Mouse (Mus musculus): ENCODE data around the gene Foxc2. TPM values are rescaled to one million over a fixed set of nuclear protein-coding genes. Genes with fewer than 3 reads are reported as not detected.

Foxc2 gene
- polyA plus RNA-seq, 1 experiment: 1.3 TPM

- no peaks in the 10 kb centered on the region for H3K4me1 ChIP-seq (ENCODE audit: control insufficient read depth, insufficient read depth, low read length)
These were observed 22.5 kb upstream of the Foxc2 start for GRCm38 (mm10) chr8:121093496-121093895.

DNA sequence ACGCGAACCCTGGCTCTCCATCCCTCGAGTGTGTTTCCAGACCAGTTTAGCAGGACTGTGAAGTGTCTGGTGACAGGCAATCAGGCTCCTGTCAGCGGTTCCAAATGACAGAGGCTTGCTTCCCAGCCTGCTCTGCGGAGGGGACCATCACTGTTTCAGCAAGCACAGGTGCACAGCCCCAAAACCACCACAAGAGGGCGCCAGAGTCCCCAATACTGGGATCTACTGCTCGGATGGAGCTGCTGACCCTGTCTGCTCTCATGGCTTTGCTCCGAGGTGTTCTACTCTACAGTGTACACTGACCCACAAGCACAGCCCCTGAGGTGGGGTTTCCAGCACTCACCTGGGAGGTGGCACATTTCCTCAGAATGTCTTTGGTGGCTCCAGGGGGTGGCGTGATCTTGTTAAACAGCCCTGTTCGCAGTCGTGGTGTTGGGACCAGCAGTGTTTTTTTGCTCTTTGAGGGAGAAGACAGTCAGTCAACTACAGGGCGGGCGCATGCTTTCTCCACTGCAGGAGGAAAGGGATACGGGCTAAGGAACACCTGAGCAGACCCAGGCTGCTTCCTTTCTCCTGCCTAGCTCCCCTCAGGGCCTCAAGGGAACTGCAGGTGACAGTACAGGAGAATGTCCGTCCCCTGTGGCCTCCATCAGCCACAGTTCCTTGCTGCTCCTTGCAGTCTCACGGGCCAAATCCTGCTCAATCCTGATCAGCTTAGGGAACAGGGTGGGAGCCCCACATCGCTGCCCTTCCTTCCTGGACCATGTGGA is 11.7 kb upstream of the Foxc2 start:
- Histone ChIP-seq H3K4me3 (ENCODE audit: insufficient read depth, low read length) (no peak overlapping the region), H3K4me1 (ENCODE audit: control insufficient read depth, insufficient read depth, low read length) (peaks cover 5% of the 10 kb centered on the region; the same call in 1 of the 2 replicates), H3K27ac (ENCODE audit: insufficient read depth, low read length) (no peak overlapping the region)
- no peak for TF ChIP-seq POLR2A (IDR thresholded peaks at IDR 0.05; ENCODE audit: extremely low read depth, insufficient read depth, low read length)
- TF ChIP-seq CTCF (IDR thresholded peaks at IDR 0.05; ENCODE audit: extremely low read depth, insufficient read depth, low read length): peak; percentile 80

More at GRCm38 (mm10) chr8:121093496-121093895, 22.5 kb upstream of the Foxc2 start:
- Histone ChIP-seq H3K27ac (ENCODE audit: insufficient read depth, low read length) (no peak overlapping the region), H3K4me3 (ENCODE audit: insufficient read depth, low read length) (no peak overlapping the region)
- TF ChIP-seq POLR2A (IDR thresholded peaks at IDR 0.05; ENCODE audit: extremely low read depth, insufficient read depth, low read length) (no peak), CTCF (IDR thresholded peaks at IDR 0.05; ENCODE audit: extremely low read depth, insufficient read depth, low read length) (no peak)

GRCm38 (mm10) chr8:121107668-121108656 is 8.0 kb upstream of the Foxc2 start, which contains the start of gene Mthfsd:
Gene Mthfsd, minus strand, starts transcription at chr8:121108392.
- peak within 1 kb of the TSS; percentile 84 for H3K4me3 ChIP-seq (ENCODE audit: insufficient read depth, low read length)
- peaks cover 5% of the 10 kb centered on the region; the same call in 1 of the 2 replicates for H3K4me1 ChIP-seq (ENCODE audit: control insufficient read depth, insufficient read depth, low read length)
- TF ChIP-seq POLR2A (IDR thresholded peaks at IDR 0.05; ENCODE audit: extremely low read depth, insufficient read depth, low read length) (peak; percentile 97), CTCF (IDR thresholded peaks at IDR 0.05; ENCODE audit: extremely low read depth, insufficient read depth, low read length) (no peak)
- H3K27ac ChIP-seq (ENCODE audit: insufficient read depth, low read length): peak within 1 kb of the TSS; percentile 53; the same call in 1 of the 2 replicates

- Histone ChIP-seq H3K4me3 (ENCODE audit: insufficient read depth, low read length) (peak overlapping the region; percentile 84), H3K27ac (ENCODE audit: insufficient read depth, low read length) (no peak overlapping the region), H3K4me1 (ENCODE audit: control insufficient read depth, insufficient read depth, low read length) (peaks cover 5% of the 10 kb centered on the region; the same call in 1 of the 2 replicates)
- TF ChIP-seq POLR2A (IDR thresholded peaks at IDR 0.05; ENCODE audit: extremely low read depth, insufficient read depth, low read length): no peak
These were observed 7.3 kb upstream of the Foxc2 start for GRCm38 (mm10) chr8:121108657-121109056.

- Histone ChIP-seq H3K4me1 (ENCODE audit: control insufficient read depth, insufficient read depth, low read length) (peaks cover 5% of the 10 kb centered on the region; the same call in 1 of the 2 replicates), H3K27ac (ENCODE audit: insufficient read depth, low read length) (no peak overlapping the region), H3K4me3 (ENCODE audit: insufficient read depth, low read length) (no peak overlapping the region)
- TF ChIP-seq POLR2A (IDR thresholded peaks at IDR 0.05; ENCODE audit: extremely low read depth, insufficient read depth, low read length) (no peak), CTCF (IDR thresholded peaks at IDR 0.05; ENCODE audit: extremely low read depth, insufficient read depth, low read length) (no peak)
These were observed 4.6 kb upstream of the Foxc2 start for GRCm38 (mm10) chr8:121111145-121111907.

- H3K4me3 ChIP-seq (ENCODE audit: insufficient read depth, low read length): no peak overlapping the region
- no peak overlapping the region for H3K27ac ChIP-seq (ENCODE audit: insufficient read depth, low read length)
- H3K4me1 ChIP-seq (ENCODE audit: control insufficient read depth, insufficient read depth, low read length): no peaks in the 10 kb centered on the region
- TF ChIP-seq CTCF (IDR thresholded peaks at IDR 0.05; ENCODE audit: extremely low read depth, insufficient read depth, low read length): peak; percentile 99
- TF ChIP-seq POLR2A (IDR thresholded peaks at IDR 0.05; ENCODE audit: extremely low read depth, insufficient read depth, low read length): no peak
These were observed 2.7 kb upstream of the Foxc2 start for GRCm38 (mm10) chr8:121113261-121113660.

DNA sequence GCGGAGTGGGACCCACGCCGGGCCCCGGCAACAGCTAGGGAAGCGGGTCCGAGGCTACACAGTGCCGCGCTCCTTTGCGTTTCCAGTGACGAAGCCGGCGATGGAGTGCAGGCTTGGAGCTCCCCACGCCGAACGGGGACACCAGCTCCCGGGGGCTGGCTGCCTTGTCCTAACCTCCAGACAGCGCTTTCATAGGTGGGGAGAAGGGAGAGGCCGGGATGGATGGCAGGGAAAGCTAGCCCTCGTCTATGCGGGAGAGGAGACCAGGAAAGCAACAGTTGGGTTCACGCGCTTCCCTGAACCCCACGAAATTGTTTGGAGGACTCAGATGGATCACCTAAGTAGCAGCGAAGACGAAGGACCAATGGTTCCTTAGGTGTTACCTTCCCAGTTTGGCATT is 835 bp upstream of the Foxc2 start:
- no peak for TF ChIP-seq POLR2A (IDR thresholded peaks at IDR 0.05; ENCODE audit: extremely low read depth, insufficient read depth, low read length)
- TF ChIP-seq CTCF (IDR thresholded peaks at IDR 0.05; ENCODE audit: extremely low read depth, insufficient read depth, low read length): no peak
- Histone ChIP-seq H3K4me1 (ENCODE audit: control insufficient read depth, insufficient read depth, low read length) (no peaks in the 10 kb centered on the region), H3K27ac (ENCODE audit: insufficient read depth, low read length) (no peak overlapping the region), H3K4me3 (ENCODE audit: insufficient read depth, low read length) (no peak overlapping the region)

DNA sequence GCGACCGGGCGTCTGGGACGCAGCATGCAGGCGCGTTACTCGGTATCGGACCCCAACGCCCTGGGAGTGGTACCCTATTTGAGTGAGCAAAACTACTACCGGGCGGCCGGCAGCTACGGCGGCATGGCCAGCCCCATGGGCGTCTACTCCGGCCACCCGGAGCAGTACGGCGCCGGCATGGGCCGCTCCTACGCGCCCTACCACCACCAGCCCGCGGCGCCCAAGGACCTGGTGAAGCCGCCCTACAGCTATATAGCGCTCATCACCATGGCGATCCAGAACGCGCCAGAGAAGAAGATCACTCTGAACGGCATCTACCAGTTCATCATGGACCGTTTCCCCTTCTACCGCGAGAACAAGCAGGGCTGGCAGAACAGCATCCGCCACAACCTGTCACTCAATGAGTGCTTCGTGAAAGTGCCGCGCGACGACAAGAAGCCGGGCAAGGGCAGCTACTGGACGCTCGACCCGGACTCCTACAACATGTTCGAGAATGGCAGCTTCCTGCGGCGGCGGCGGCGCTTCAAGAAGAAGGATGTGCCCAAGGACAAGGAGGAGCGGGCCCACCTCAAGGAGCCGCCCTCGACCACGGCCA is 717 bp downstream of the Foxc2 start:
- Histone ChIP-seq H3K4me3 (ENCODE audit: insufficient read depth, low read length) (no peak overlapping the region), H3K4me1 (ENCODE audit: control insufficient read depth, insufficient read depth, low read length) (no peaks in the 10 kb centered on the region), H3K27ac (ENCODE audit: insufficient read depth, low read length) (no peak overlapping the region)
- TF ChIP-seq POLR2A (IDR thresholded peaks at IDR 0.05; ENCODE audit: extremely low read depth, insufficient read depth, low read length): no peak
- TF ChIP-seq CTCF (IDR thresholded peaks at IDR 0.05; ENCODE audit: extremely low read depth, insufficient read depth, low read length): no peak
